Mouse (Mus musculus) hindbrain, embryonic 11.5 days (tissue): ENCODE measurements around the gene Csf3. TPM values are rescaled to one million over a fixed set of nuclear protein-coding genes. Genes with fewer than 3 reads are reported as not detected.
"Not testable (repeated sequence)": the region's sequence is repeated elsewhere in the genome, so short reads cannot be mapped to it uniquely, and the experiment has no call there.

Experiments
- ATAC-seq: fragments of 200-750 bp; cut with Nextera tagmentation; 2 replicates; pipeline ENCODE4 v1.8.0; 2017; ENCODE audit warnings: mild to moderate bottlenecking, moderate TSS enrichment, moderate library complexity; ENCODE audit not compliant: low FRiP score
- DNase-seq: peaks from one replicate; pipeline ENCODE4 v3.0.0-alpha.2; 2015; ENCODE audit warnings: low spot score
- H3K27ac ChIP-seq: fragments of 300-500 bp; sonication (generic); 2 replicates; pipeline ENCODE4 v1.5.1; 2014; ENCODE audit warnings: mild to moderate bottlenecking, low read depth, low read length
- H3K27me3 ChIP-seq: fragments of 300-500 bp; sonication (generic); 2 replicates; pipeline ENCODE4 v1.6.1; 2014; ENCODE audit warnings: mild to moderate bottlenecking, low read length, moderate library complexity, mixed read lengths; ENCODE audit not compliant: control insufficient read depth, insufficient read depth
- H3K36me3 ChIP-seq: fragments of 300-500 bp; sonication (generic); 2 replicates; pipeline ENCODE4 v1.6.1; 2014; ENCODE audit warnings: mild to moderate bottlenecking, low read length, moderate library complexity, mixed read lengths; ENCODE audit not compliant: control insufficient read depth, insufficient read depth
- H3K4me1 ChIP-seq: fragments of 300-500 bp; sonication (generic); replicated peaks from 2 replicates; pipeline ENCODE4 v1.6.1; 2014; ENCODE audit warnings: low read length, mixed read lengths; ENCODE audit not compliant: control insufficient read depth, insufficient read depth
- H3K4me2 ChIP-seq: fragments of 300-500 bp; sonication (generic); replicated peaks from 2 replicates; pipeline ENCODE4 v1.6.1; 2014; ENCODE audit warnings: mild to moderate bottlenecking, low read depth, low read length
- H3K4me3 ChIP-seq: fragments of 300-500 bp; sonication (generic); 2 replicates; pipeline ENCODE4 v1.5.1; 2014; ENCODE audit warnings: low read depth, low read length
- H3K9ac ChIP-seq: fragments of 300-500 bp; sonication (generic); 2 replicates; pipeline ENCODE4 v1.6.1; 2014; ENCODE audit warnings: low read depth, low read length
- H3K9me3 ChIP-seq: fragments of 300-500 bp; sonication (generic); 2 replicates; pipeline ENCODE4 v1.6.1; 2016; ENCODE audit warnings: low read length; ENCODE audit not compliant: control insufficient read depth
- WGBS: fragments of 180-500 bp; shearing (Covaris S2); extraction: QIAGEN DNeasy Blood & Tissue Kit; methylation state at CpG from one replicate; pipeline ENCODE4 v1.1.7; 2014; 5-methylcytosine and 5-hydroxymethylcytosine counted together
- polyA plus RNA-seq: library from polyadenylated mRNA; unstranded; fragments of >200 nt; fragmentation: Nextera tagmentation; extraction: Ambion mirVana; gene quantifications from 2 replicates; pipeline ENCODE4 v1.2.1, GENCODE M21; 2014

Csf3 gene
- polyA plus RNA-seq, 1 experiment from 2014 or later: not detected

GRCm38 (mm10) chr11:98702323-98702722 is 1.3 kb downstream of the Csf3 start:
- no peak for ATAC-seq
- Histone ChIP-seq H3K27me3 (no peaks in the 10 kb centered on the region), H3K4me2 (no peak overlapping the region), H3K27ac (no peak overlapping the region), H3K4me3 (no peak overlapping the region), H3K4me1 (no peaks in the 10 kb centered on the region; the same call in 1 of the 2 replicates), H3K9me3 (no peaks in the 10 kb centered on the region), H3K36me3 (no peaks in the 10 kb centered on the region; the same call in 1 of the 2 replicates), H3K9ac (0 out of 2 replicates have a peak overlapping the region, but pooled peaks have one; percentile 7)
- 66% methylated on average over 5 of the region's 5 CpGs for WGBS
- no peak for DNase-seq

- ATAC-seq: no peak
- Histone ChIP-seq H3K4me1 (no peaks in the 10 kb centered on the region; the same call in 1 of the 2 replicates), H3K4me3 (no peak overlapping the region), H3K9me3 (no peaks in the 10 kb centered on the region), H3K36me3 (no peaks in the 10 kb centered on the region; the same call in 1 of the 2 replicates), H3K9ac (no peak overlapping the region), H3K27me3 (no peaks in the 10 kb centered on the region), H3K4me2 (no peak overlapping the region), H3K27ac (no peak overlapping the region)
- no peak for DNase-seq
- 89% methylated on average over 10 of the region's 10 CpGs for WGBS
These were observed 4.0 kb downstream of the Csf3 start for GRCm38 (mm10) chr11:98705021-98705420.

DNA sequence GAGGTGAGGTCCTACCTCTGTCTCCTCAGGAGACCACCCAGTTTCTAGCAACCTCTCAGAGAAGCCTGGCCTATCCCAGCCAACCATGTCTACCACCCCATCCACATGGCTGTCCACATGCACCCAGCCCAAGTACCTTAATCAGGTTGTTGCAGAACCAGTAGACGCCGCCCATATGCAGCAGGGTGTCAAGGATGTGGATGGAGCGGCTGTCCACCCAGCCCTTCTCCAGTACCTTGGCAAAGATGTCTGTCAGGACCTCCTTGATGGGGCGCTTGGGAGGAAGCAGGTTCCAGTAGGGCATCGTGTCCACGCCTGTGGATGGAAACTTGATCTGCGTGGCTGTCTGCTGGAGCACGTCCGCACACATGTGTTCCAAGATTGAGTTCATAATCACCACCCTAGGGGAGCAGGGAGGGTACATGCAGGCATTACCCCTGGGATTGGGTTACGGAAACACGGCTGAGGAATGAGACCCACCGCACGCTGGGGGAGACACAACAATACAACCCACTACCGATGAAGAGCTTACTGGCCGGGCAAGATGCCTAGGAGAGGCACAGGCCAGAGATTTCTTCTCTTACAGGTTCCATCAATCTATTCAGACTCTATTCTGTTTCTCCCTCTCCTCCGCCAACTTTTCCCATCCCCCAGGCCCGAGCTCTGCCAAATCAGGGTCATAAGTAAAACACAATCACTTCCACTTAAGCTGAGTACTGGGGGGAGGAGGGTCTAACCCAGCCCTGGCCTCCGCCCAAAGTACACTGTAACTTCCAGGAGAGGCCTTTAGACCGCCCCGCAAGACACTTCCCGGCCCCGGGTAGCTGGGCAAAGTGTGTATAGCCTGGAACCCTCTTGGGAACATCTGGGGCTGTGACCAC is 6.6 kb downstream of the Csf3 start:
- DNase-seq (no peak), ATAC-seq (no peak)
- no peaks in the 10 kb centered on the region for H3K9me3 ChIP-seq
- H3K27me3 ChIP-seq: no peaks in the 10 kb centered on the region
- H3K4me2 ChIP-seq: no peak overlapping the region
- 94% methylated on average over 22 of the region's 22 CpGs for WGBS
- H3K4me3 ChIP-seq: no peak overlapping the region
- no peak overlapping the region for H3K27ac ChIP-seq
- no peaks in the 10 kb centered on the region for H3K4me1 ChIP-seq
- H3K36me3 ChIP-seq: peaks cover 2% of the 10 kb centered on the region
- no peak overlapping the region for H3K9ac ChIP-seq

DNA sequence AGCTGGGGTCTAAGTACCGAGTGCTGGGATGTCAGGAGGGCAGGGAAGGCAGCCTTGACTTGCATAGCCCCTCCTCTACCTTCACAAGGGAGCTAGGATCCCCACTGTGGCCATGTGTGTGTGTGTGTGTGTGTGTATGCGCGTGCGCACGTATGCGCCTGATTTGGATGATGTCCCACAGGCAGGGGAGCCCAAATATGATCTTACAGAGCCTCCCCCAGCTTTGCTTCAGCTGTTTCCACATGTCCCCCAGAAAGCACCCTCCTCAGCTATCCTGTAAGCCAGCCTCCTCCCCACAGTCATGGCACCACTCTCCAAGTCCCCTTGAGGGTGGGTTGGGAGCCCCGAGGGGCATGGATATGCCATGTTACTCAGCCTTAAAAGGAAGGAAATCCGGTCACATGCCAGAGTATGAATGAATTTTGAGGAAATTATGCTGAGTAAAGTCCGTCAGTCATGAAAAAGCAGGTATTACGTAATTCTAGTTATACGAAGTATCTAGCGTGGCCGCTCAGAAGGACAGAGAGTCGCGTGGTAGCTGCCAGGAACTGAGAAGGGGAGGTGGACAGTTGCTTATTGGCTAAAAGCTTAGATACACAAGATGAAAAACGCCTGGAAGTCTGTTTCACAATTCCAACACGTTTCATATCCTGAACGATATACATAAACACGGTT is 7.4 kb downstream of the Csf3 start:
- Histone ChIP-seq H3K4me2 (no peak overlapping the region), H3K27me3 (no peaks in the 10 kb centered on the region), H3K9ac (no peak overlapping the region), H3K4me3 (no peak overlapping the region), H3K9me3 (no peaks in the 10 kb centered on the region), H3K4me1 (no peaks in the 10 kb centered on the region), H3K27ac (no peak overlapping the region), H3K36me3 (peaks cover 2% of the 10 kb centered on the region)
- DNase-seq (no peak), ATAC-seq (no peak)
- WGBS: 90% methylated on average over 19 of the region's 19 CpGs

GRCm38 (mm10) chr11:98709001-98709741 is 8.1 kb downstream of the Csf3 start:
- Histone ChIP-seq H3K9ac (no peak overlapping the region), H3K4me3 (no peak overlapping the region), H3K36me3 (peaks cover 2% of the 10 kb centered on the region), H3K4me2 (no peak overlapping the region), H3K27ac (no peak overlapping the region), H3K9me3 (no peaks in the 10 kb centered on the region), H3K27me3 (no peaks in the 10 kb centered on the region), H3K4me1 (no peaks in the 10 kb centered on the region)
- DNase-seq (no peak), ATAC-seq (no peak)
- WGBS: 91% methylated on average over 26 of the region's 26 CpGs

GRCm38 (mm10) chr11:98710416-98711045 is 9.5 kb downstream of the Csf3 start:
- no peak overlapping the region for H3K27ac ChIP-seq
- H3K9ac ChIP-seq: no peak overlapping the region
- 55% methylated on average over 12 of the region's 12 CpGs for WGBS
- no peaks in the 10 kb centered on the region for H3K9me3 ChIP-seq
- no peak overlapping the region for H3K4me2 ChIP-seq
- H3K4me3 ChIP-seq: no peak overlapping the region
- peak; percentile 90 for DNase-seq
- no peak; the same call in 1 of the 2 replicates for ATAC-seq
- no peaks in the 10 kb centered on the region for H3K4me1 ChIP-seq
- H3K36me3 ChIP-seq: peaks cover 2% of the 10 kb centered on the region
- no peaks in the 10 kb centered on the region for H3K27me3 ChIP-seq

GRCm38 (mm10) chr11:98711046-98711434 is 10.0 kb downstream of the Csf3 start:
- H3K27ac ChIP-seq: no peak overlapping the region
- no peak overlapping the region for H3K9ac ChIP-seq
- H3K4me2 ChIP-seq: no peak overlapping the region
- DNase-seq (no peak), ATAC-seq (no peak)
- no peak overlapping the region for H3K4me3 ChIP-seq
- H3K4me1 ChIP-seq: no peaks in the 10 kb centered on the region
- peaks cover 2% of the 10 kb centered on the region for H3K36me3 ChIP-seq
- no peaks in the 10 kb centered on the region for H3K9me3 ChIP-seq
- H3K27me3 ChIP-seq: no peaks in the 10 kb centered on the region
- WGBS: 71% methylated on average over 4 of the region's 4 CpGs

- H3K4me3 ChIP-seq, H3K4me1 ChIP-seq, H3K9ac ChIP-seq, H3K4me2 ChIP-seq, H3K9me3 ChIP-seq, ATAC-seq, H3K36me3 ChIP-seq, H3K27me3 ChIP-seq, H3K27ac ChIP-seq, DNase-seq: not testable (repeated sequence)
- 92% methylated on average over 5 of the region's 6 CpGs for WGBS
These were observed 10.9 kb downstream of the Csf3 start for GRCm38 (mm10) chr11:98712009-98712408.
